Mouse (Mus musculus) cortical plate, adult 2 months (tissue): Measurements from ENCODE around the gene Themis2.

Source experiments
- CTCF ChIP-seq: fragments of 200-500 bp; IDR thresholded peaks from 2 replicates; pipeline ENCODE4 v1.5.1; 2011; ENCODE audit warnings: mild to moderate bottlenecking, control low read depth, low read length; ENCODE audit not compliant: insufficient read depth; ENCODE audit errors: extremely low read depth
- POLR2A ChIP-seq: fragments of 200-500 bp; IDR thresholded peaks from 2 replicates; pipeline ENCODE4 v1.6.1; 2011; ENCODE audit warnings: mild to moderate bottlenecking, low read length, control low read depth; ENCODE audit not compliant: insufficient read depth; ENCODE audit errors: extremely low read depth

GRCm38 (mm10) chr4:132749258-132749982 is 46.8 kb downstream of the Themis2 start:
- TF ChIP-seq POLR2A = no peak
- no peak for TF ChIP-seq CTCF
